Mouse (Mus musculus) granulocyte monocyte progenitor cell, adult 5-6 weeks (primary cell): ENCODE measurements at regions not wholly inside any gene's neighbourhood (a gene's known extent, or its start where the extent isn't known, plus 50 kb on each side); places are given as distances from the start of the nearest gene placed in this dataset.
A peak's percentile ranks its signal among the peaks of the same experiment; 100 is the strongest.
"Not testable (repeated sequence)": the region's sequence is repeated elsewhere in the genome, so short reads cannot be mapped to it uniquely, and the experiment has no call there.

Experiments used
- ATAC-seq: replicated peaks from 2 replicates; pipeline ENCODE4 v1.8.0; 2016; ENCODE audit warnings: mild to moderate bottlenecking, moderate TSS enrichment, inconsistent platforms; ENCODE audit not compliant: poor library complexity, severe bottlenecking

- ATAC-seq, result no peak
Measured at GRCm38 (mm10) chr7:64034493-64034892, 95.8 kb upstream of the Klf13 start.

- ATAC-seq, result no peak
Measured at GRCm38 (mm10) chr7:64033388-64033787, 94.7 kb upstream of the Klf13 start.

GRCm38 (mm10) chr7:64032921-64033354 is 94.2 kb upstream of the Klf13 start:
- ATAC-seq, result no peak

- ATAC-seq, result no peak
Measured at GRCm38 (mm10) chr7:64030650-64031049, 91.9 kb upstream of the Klf13 start.

- ATAC-seq, result no peak
Measured at GRCm38 (mm10) chr7:64027100-64027499, 88.4 kb upstream of the Klf13 start.

- peak; percentile 91 for ATAC-seq
Measured at GRCm38 (mm10) chr7:64025155-64025554, 86.4 kb upstream of the Klf13 start.

GRCm38 (mm10) chr7:64024253-64024652 is 85.5 kb upstream of the Klf13 start:
- no peak for ATAC-seq

- ATAC-seq, result peak; percentile 17; the same call in 1 of the 2 replicates
Measured at GRCm38 (mm10) chr7:64022711-64023468, 84.2 kb upstream of the Klf13 start.

GRCm38 (mm10) chr7:64021241-64022108 is 82.8 kb upstream of the Klf13 start:
- ATAC-seq, result no peak

- ATAC-seq, result peak; percentile 65
Measured at GRCm38 (mm10) chr7:64018107-64018506, 79.4 kb upstream of the Klf13 start.

- no peak for ATAC-seq
Measured at GRCm38 (mm10) chr7:64016874-64017273, 78.2 kb upstream of the Klf13 start.

- not testable (repeated sequence) for ATAC-seq
Measured at GRCm38 (mm10) chr7:64015136-64015535, 76.4 kb upstream of the Klf13 start.

GRCm38 (mm10) chr7:64014227-64014626 is 75.5 kb upstream of the Klf13 start:
- ATAC-seq, result no peak

- no peak for ATAC-seq
Measured at GRCm38 (mm10) chr7:64013023-64013547, 74.4 kb upstream of the Klf13 start.

- no peak for ATAC-seq
Measured at GRCm38 (mm10) chr7:64012268-64012601, 73.5 kb upstream of the Klf13 start.

GRCm38 (mm10) chr7:64011563-64012267 is 73.0 kb upstream of the Klf13 start:
- ATAC-seq, result peak; percentile 90

GRCm38 (mm10) chr7:64010640-64011039 is 71.9 kb upstream of the Klf13 start:
- ATAC-seq, result no peak

GRCm38 (mm10) chr7:64007766-64008165 is 69.1 kb upstream of the Klf13 start:
- no peak for ATAC-seq

- no peak for ATAC-seq
Measured at GRCm38 (mm10) chr7:64006935-64007334, 68.2 kb upstream of the Klf13 start.

- no peak for ATAC-seq
Measured at GRCm38 (mm10) chr7:64005765-64006164, 67.0 kb upstream of the Klf13 start.

GRCm38 (mm10) chr7:64003904-64004303 is 65.2 kb upstream of the Klf13 start:
- ATAC-seq, result no peak
